Mouse (Mus musculus) Patski (cell line): ENCODE data around the gene Gatad2b. TPM values are rescaled to one million over a fixed set of nuclear protein-coding genes. Genes with fewer than 3 reads are reported as not detected.

ENCODE experiments used
- ATAC-seq: fragments of 100-300 bp; one replicate; pipeline ENCODE4 v1.8.0; 2021
- CTCF ChIA-PET: fragments of 350-600 bp; sonication (Branson Sonifier 250); formaldehyde crosslinking; loops from one replicate; lab custom pipeline; 2022; ENCODE audit warnings: inconsistent platforms; lab: Charles Lee
- POLR2A ChIA-PET: fragments of 350-600 bp; sonication (Branson Sonifier 250); formaldehyde crosslinking; loops from one replicate; lab custom pipeline; 2022; ENCODE audit warnings: antibody characterized with exemption, inconsistent platforms; lab: Charles Lee
- DNase-seq: peaks from one replicate; pipeline ENCODE4 v3.0.0-alpha.2; 2011; ENCODE audit warnings: low read depth, low spot score
- H3K27me3 ChIP-seq: fragments of 371-371 bp; one replicate; pipeline ENCODE4 v1.5.1; 2021
- CTCF ChIP-seq: fragments of 100-300 bp; IDR thresholded peaks from one replicate; pipeline ENCODE4 v1.5.1; 2021
- in situ Hi-C: fragments of 300-500 bp; cut with MboI; formaldehyde crosslinking; loops from 3 replicates; pipeline ENCODE4 v1.11.1; 2018; ENCODE audit warnings: low pct_unique_long_range_greater_than_20kb, mixed read lengths
- polyA plus RNA-seq: library from polyadenylated mRNA; unstranded; gene quantifications from one replicate; pipeline ENCODE4 v1.2.3, GENCODE M21; 2021

The Gatad2b gene
- polyA plus RNA-seq, 1 experiment from 2014 or later: 40.8 TPM

GRCm38 (mm10) chr3:90293352-90294063 lies 530 bp downstream of the Gatad2b start:
- TF ChIP-seq CTCF: no peak
- peak; percentile 7 for DNase-seq
- CTCF ChIA-PET: interaction anchor here (1.2 to 1.9 kb wide), 4 partner anchors 10 to 130 kb away, joined by 3 to 10 read pairs (median 4); no protein-coding TSS in a partner anchor
- POLR2A ChIA-PET: interaction anchor here (0.6 to 1.3 kb wide), 5 partner anchors 16 to 62 kb away, joined by 3 to 5 read pairs (median 3); no protein-coding TSS in a partner anchor
- in situ Hi-C loops: no loop called here
- ATAC-seq: peak; percentile 20
- H3K27me3 ChIP-seq: no peaks in the 10 kb centered on the region

- ChIA-PET CTCF (interaction anchor here (0.9 to 1.3 kb wide), 3 partner anchors 16 to 79 kb away, joined by 3 to 4 read pairs (median 3); no protein-coding TSS in a partner anchor), POLR2A (interaction anchor here (1.0 kb wide), 1 partner anchor 22 kb away, joined by 3 read pairs; no protein-coding TSS in a partner anchor)
- no peaks in the 10 kb centered on the region for H3K27me3 ChIP-seq
- in situ Hi-C loops: no loop called here
- ATAC-seq: no peak
- DNase-seq: peak; percentile 6
- TF ChIP-seq CTCF: no peak
Observed at GRCm38 (mm10) chr3:90294064-90294440, 1.1 kb downstream of the Gatad2b start.

- CTCF ChIA-PET: interaction anchor here (0.9 to 1.3 kb wide), 3 partner anchors 15 to 78 kb away, joined by 3 to 4 read pairs (median 3); no protein-coding TSS in a partner anchor
- no peak for TF ChIP-seq CTCF
- ATAC-seq: no peak
- no peak for DNase-seq
- POLR2A ChIA-PET: interaction anchor here (1.0 kb wide), 1 partner anchor 23 kb away, joined by 3 read pairs; no protein-coding TSS in a partner anchor
- in situ Hi-C loops: no loop called here
- no peaks in the 10 kb centered on the region for H3K27me3 ChIP-seq
Observed at GRCm38 (mm10) chr3:90294651-90295050, 1.7 kb downstream of the Gatad2b start.

- POLR2A ChIA-PET: no interaction called here
- H3K27me3 ChIP-seq: no peaks in the 10 kb centered on the region
Observed at GRCm38 (mm10) chr3:90305801-90306200, 12.8 kb downstream of the Gatad2b start.

GRCm38 (mm10) chr3:90309589-90309988 lies 16.6 kb downstream of the Gatad2b start:
- DNase-seq (no peak), ATAC-seq (no peak)
- in situ Hi-C loops: no loop called here
- no peaks in the 10 kb centered on the region for H3K27me3 ChIP-seq
- ChIA-PET POLR2A (interaction anchor here (1.1 to 1.8 kb wide), 2 partner anchors 11 to 17 kb away, joined by 4 to 8 read pairs; partner anchors contain the start of gene Gatad2b), CTCF (interaction anchor here (1.0 to 1.8 kb wide), 8 partner anchors 9 to 94 kb away, joined by 3 to 7 read pairs (median 4); no protein-coding TSS in a partner anchor)
- no peak for TF ChIP-seq CTCF

More at GRCm38 (mm10) chr3:90305801-90306200, 12.8 kb downstream of the Gatad2b start:
- in situ Hi-C loops: no loop called here
- CTCF ChIA-PET: interaction anchor here (1.4 kb wide), 1 partner anchor 8 kb away, joined by 3 read pairs; no protein-coding TSS in a partner anchor
- ATAC-seq (no peak), DNase-seq (no peak)
- TF ChIP-seq CTCF: no peak

- CTCF ChIA-PET: interaction anchor here (0.9 to 1.9 kb wide), 12 partner anchors 8 to 60 kb away, joined by 3 to 7 read pairs (median 4); no protein-coding TSS in a partner anchor
- POLR2A ChIA-PET: interaction anchor here (0.6 to 1.1 kb wide), 2 partner anchors 12 to 368 kb away, joined by 3 read pairs; no protein-coding TSS in a partner anchor
- ATAC-seq: no peak
- DNase-seq: no peak
- peak; percentile 68 for TF ChIP-seq CTCF
- H3K27me3 ChIP-seq: no peaks in the 10 kb centered on the region
- in situ Hi-C loops: no loop called here
Observed at GRCm38 (mm10) chr3:90313367-90313766, 20.4 kb downstream of the Gatad2b start.

GRCm38 (mm10) chr3:90314241-90314640 lies 21.3 kb downstream of the Gatad2b start:
- H3K27me3 ChIP-seq: no peaks in the 10 kb centered on the region
- ChIA-PET CTCF (interaction anchor here (0.9 to 1.9 kb wide), 5 partner anchors 21 to 59 kb away, joined by 3 to 7 read pairs (median 5); no protein-coding TSS in a partner anchor), POLR2A (interaction anchor here (1.1 kb wide), 1 partner anchor 13 kb away, joined by 3 read pairs; no protein-coding TSS in a partner anchor)
- TF ChIP-seq CTCF: no peak
- ATAC-seq (no peak), DNase-seq (no peak)
- in situ Hi-C loops: no loop called here

- TF ChIP-seq CTCF: no peak
- POLR2A ChIA-PET: interaction anchor here (0.7 kb wide), 1 partner anchor 15 kb away, joined by 3 read pairs; no protein-coding TSS in a partner anchor
- DNase-seq (no peak), ATAC-seq (no peak)
- CTCF ChIA-PET: no interaction called here
- H3K27me3 ChIP-seq: no peaks in the 10 kb centered on the region
- in situ Hi-C loops: no loop called here
Observed at GRCm38 (mm10) chr3:90322289-90322688, 29.3 kb downstream of the Gatad2b start.

- CTCF ChIA-PET: interaction anchor here (1.0 to 1.3 kb wide), 3 partner anchors 10 to 68 kb away, joined by 3 to 4 read pairs (median 3); no protein-coding TSS in a partner anchor
Observed at GRCm38 (mm10) chr3:90323119-90323518, 30.1 kb downstream of the Gatad2b start.

GRCm38 (mm10) chr3:90332485-90332884 lies 39.5 kb downstream of the Gatad2b start:
- no peaks in the 10 kb centered on the region for H3K27me3 ChIP-seq
- no peak for ATAC-seq
- in situ Hi-C loops: no loop called here
- POLR2A ChIA-PET: interaction anchor here (1.1 kb wide), 1 partner anchor 85 kb away, joined by 3 read pairs; no protein-coding TSS in a partner anchor
- no peak for TF ChIP-seq CTCF
- no peak for DNase-seq
- CTCF ChIA-PET: interaction anchor here (0.9 to 2.1 kb wide), 3 partner anchors 10 to 53 kb away, joined by 3 to 5 read pairs (median 3); no protein-coding TSS in a partner anchor

More at GRCm38 (mm10) chr3:90323119-90323518, 30.1 kb downstream of the Gatad2b start:
- H3K27me3 ChIP-seq: no peaks in the 10 kb centered on the region
- no peak for TF ChIP-seq CTCF
- POLR2A ChIA-PET: no interaction called here
- in situ Hi-C loops: no loop called here
- no peak for ATAC-seq
- no peak for DNase-seq
